Mouse (Mus musculus) Patski (cell line): ENCODE results near the gene Angel2. TPM values are rescaled to one million over a fixed set of nuclear protein-coding genes. Genes with fewer than 3 reads are reported as not detected.
A peak's percentile ranks its signal among the peaks of the same experiment; 100 is the strongest.

Source experiments
- ATAC-seq: fragments of 100-300 bp; one replicate; pipeline ENCODE4 v1.8.0; 2021
- CTCF ChIA-PET: fragments of 350-600 bp; sonication (Branson Sonifier 250); formaldehyde crosslinking; loops from one replicate; lab custom pipeline; 2022; ENCODE audit warnings: inconsistent platforms; lab: Charles Lee
- POLR2A ChIA-PET: fragments of 350-600 bp; sonication (Branson Sonifier 250); formaldehyde crosslinking; loops from one replicate; lab custom pipeline; 2022; ENCODE audit warnings: antibody characterized with exemption, inconsistent platforms; lab: Charles Lee
- DNase-seq: peaks from one replicate; pipeline ENCODE4 v3.0.0-alpha.2; 2011; ENCODE audit warnings: low read depth, low spot score
- H3K27me3 ChIP-seq: fragments of 371-371 bp; one replicate; pipeline ENCODE4 v1.5.1; 2021
- CTCF ChIP-seq: fragments of 100-300 bp; IDR thresholded peaks from one replicate; pipeline ENCODE4 v1.5.1; 2021
- in situ Hi-C: fragments of 300-500 bp; cut with MboI; formaldehyde crosslinking; loops from 3 replicates; pipeline ENCODE4 v1.11.1; 2018; ENCODE audit warnings: low pct_unique_long_range_greater_than_20kb, mixed read lengths
- polyA plus RNA-seq: library from polyadenylated mRNA; unstranded; gene quantifications from one replicate; pipeline ENCODE4 v1.2.3, GENCODE M21; 2021

The Angel2 gene
- polyA plus RNA-seq, 1 experiment from 2014 or later = 54.1 TPM

- ChIA-PET POLR2A (interaction anchor here (0.9 kb wide), 1 partner anchor 12 kb away, joined by 4 read pairs; no protein-coding TSS in a partner anchor), CTCF (interaction anchor here (1.0 to 2.1 kb wide), 4 partner anchors 11 to 34 kb away, joined by 3 to 7 read pairs (median 4); no protein-coding TSS in a partner anchor)
- in situ Hi-C loops = no loop called here
- ATAC-seq (no peak), DNase-seq (no peak)
- no peak for TF ChIP-seq CTCF
- no peaks in the 10 kb centered on the region for H3K27me3 ChIP-seq
These were observed 53.1 kb downstream of the Angel2 start for GRCm38 (mm10) chr1:190978001-190978400.

GRCm38 (mm10) chr1:190978511-190979073 lies 53.7 kb downstream of the Angel2 start:
- POLR2A ChIA-PET = interaction anchor here (0.9 to 2.5 kb wide), 2 partner anchors 11 to 17 kb away, joined by 4 to 8 read pairs; no protein-coding TSS in a partner anchor
- CTCF ChIA-PET = interaction anchor here (2.0 to 2.1 kb wide), 2 partner anchors 17 to 35 kb away, joined by 6 to 7 read pairs; no protein-coding TSS in a partner anchor
- DNase-seq = no peak
- no peak for TF ChIP-seq CTCF
- H3K27me3 ChIP-seq = no peaks in the 10 kb centered on the region
- in situ Hi-C loops = no loop called here
- ATAC-seq = peak; percentile 18

GRCm38 (mm10) chr1:190979100-190979563 lies 54.2 kb downstream of the Angel2 start, which contains the start of gene Vash2:
TSS of gene Vash2 (minus strand) at chr1:190979296.
- peak; percentile 97 for ATAC-seq
- in situ Hi-C loops = no loop called here
- peak; percentile 60 for DNase-seq
- H3K27me3 ChIP-seq = no peaks in the 10 kb centered on the region
- TF ChIP-seq CTCF = no peak
- ChIA-PET POLR2A (interaction anchor here (0.9 to 2.5 kb wide), 2 partner anchors 11 to 16 kb away, joined by 4 to 8 read pairs; no protein-coding TSS in a partner anchor), CTCF (interaction anchor here (2.0 kb wide), 1 partner anchor 35 kb away, joined by 6 read pairs; no protein-coding TSS in a partner anchor)

GRCm38 (mm10) chr1:190980470-190980869 lies 55.6 kb downstream of the Angel2 start:
- no peak for TF ChIP-seq CTCF
- in situ Hi-C loops = no loop called here
- POLR2A ChIA-PET = interaction anchor here (2.5 kb wide), 1 partner anchor 15 kb away, joined by 8 read pairs; no protein-coding TSS in a partner anchor
- ATAC-seq = no peak
- DNase-seq = no peak
- CTCF ChIA-PET = interaction anchor here (2.5 kb wide), 1 partner anchor 10 kb away, joined by 9 read pairs; no protein-coding TSS in a partner anchor
- no peaks in the 10 kb centered on the region for H3K27me3 ChIP-seq

GRCm38 (mm10) chr1:190981412-190981811 lies 56.5 kb downstream of the Angel2 start:
- TF ChIP-seq CTCF = no peak
- H3K27me3 ChIP-seq = no peaks in the 10 kb centered on the region
- CTCF ChIA-PET = interaction anchor here (1.3 to 2.5 kb wide), 2 partner anchors 9 to 30 kb away, joined by 3 to 9 read pairs; no protein-coding TSS in a partner anchor
- DNase-seq = no peak
- ATAC-seq = no peak
- POLR2A ChIA-PET = no interaction called here
- in situ Hi-C loops = no loop called here

GRCm38 (mm10) chr1:190989437-190990082 lies 64.6 kb downstream of the Angel2 start:
- peak; percentile 60 for TF ChIP-seq CTCF
- in situ Hi-C loops = no loop called here
- no peak for ATAC-seq
- CTCF ChIA-PET = interaction anchor here (1.0 to 2.3 kb wide), 2 partner anchors 8 to 12 kb away, joined by 3 to 9 read pairs; no protein-coding TSS in a partner anchor
- no peak for DNase-seq
- H3K27me3 ChIP-seq = no peaks in the 10 kb centered on the region
- POLR2A ChIA-PET = interaction anchor here (1.0 kb wide), 1 partner anchor 11 kb away, joined by 4 read pairs; no protein-coding TSS in a partner anchor

- TF ChIP-seq CTCF = no peak
- DNase-seq (peak; percentile 88), ATAC-seq (peak; percentile 88)
- CTCF ChIA-PET = interaction anchor here (1.0 to 1.9 kb wide), 5 partner anchors 16 to 67 kb away, joined by 3 to 7 read pairs (median 3); partner anchors contain the start of genes Nsl1 and Tatdn3
- POLR2A ChIA-PET = interaction anchor here (2.4 kb wide), 1 partner anchor 16 kb away, joined by 8 read pairs; the partner anchor contains the start of gene Vash2
- in situ Hi-C loops = no loop called here
- no peaks in the 10 kb centered on the region for H3K27me3 ChIP-seq
These were observed 70.6 kb downstream of the Angel2 start for GRCm38 (mm10) chr1:190995548-190995947.

GRCm38 (mm10) chr1:190996346-190996877 lies 71.5 kb downstream of the Angel2 start:
- POLR2A ChIA-PET = interaction anchor here (2.4 kb wide), 1 partner anchor 17 kb away, joined by 8 read pairs; the partner anchor contains the start of gene Vash2
- DNase-seq = no peak

More at GRCm38 (mm10) chr1:190996346-190996877, 71.5 kb downstream of the Angel2 start:
- in situ Hi-C loops = no loop called here
- H3K27me3 ChIP-seq = no peaks in the 10 kb centered on the region
- CTCF ChIA-PET = interaction anchor here (1.9 kb wide), 1 partner anchor 19 kb away, joined by 7 read pairs; no protein-coding TSS in a partner anchor
- peak; percentile 40 for TF ChIP-seq CTCF
- ATAC-seq = no peak

Other genes starting within 250 kb of the Angel2 start
- 16.5 TPM for gene Rps6kc1, start 13.3 kb upstream of the Angel2 start, polyA plus RNA-seq
- gene Vash2, start 54.2 kb downstream of the Angel2 start, polyA plus RNA-seq = 5.4 TPM
- gene Flvcr1, start 101.0 kb downstream of the Angel2 start, polyA plus RNA-seq = 20.0 TPM
- not detected for gene Spata45, start 111.5 kb downstream of the Angel2 start, polyA plus RNA-seq
- gene Tatdn3, start 137.8 kb downstream of the Angel2 start, polyA plus RNA-seq = 18.7 TPM
- 7.1 TPM for gene Nsl1, start 137.9 kb downstream of the Angel2 start, polyA plus RNA-seq
- 2.9 TPM for gene Batf3, start 172.7 kb downstream of the Angel2 start, polyA plus RNA-seq
- gene Fam71a, start 239.7 kb downstream of the Angel2 start, polyA plus RNA-seq = 0.08 TPM